Mouse (Mus musculus): Measurements from ENCODE around the gene Top3b. TPM values are rescaled to one million over a fixed set of nuclear protein-coding genes. Genes with fewer than 3 reads are reported as not detected.
"Not testable (repeated sequence)": the region's sequence is repeated elsewhere in the genome, so short reads cannot be mapped to it uniquely, and the experiment has no call there.

Top3b gene
- polyA plus RNA-seq (2015; fragmentation: Nextera tagmentation; extraction: Ambion mirVana): 78.7 and 82.8 TPM in 2 replicates

- Histone ChIP-seq H3K9ac (peak within 1 kb of the TSS; percentile 84), H3K4me3 (peak within 1 kb of the TSS; percentile 69), H3K4me2 (peak within 1 kb of the TSS; percentile 61), H3K36me3 (replicated peaks) (peaks cover 6% of the 10 kb centered on the region; the same call in 1 of the 2 replicates), H3K9me3 (no peaks in the 10 kb centered on the region), H3K27ac (peak within 1 kb of the TSS; percentile 92), H3K4me1 (peaks cover 17% of the 10 kb centered on the region), H3K27me3 (replicated peaks) (no peaks in the 10 kb centered on the region)
- peak; percentile 98 for ATAC-seq (replicated peaks)
- WGBS: under 1% methylated on average over 49 of the region's 49 CpGs
Measured at GRCm38 (mm10) chr16:16870617-16871331, at the start of gene Top3b, which contains the start of gene Vpreb1. Top3b (plus strand) TSS chr16:16870736. Vpreb1 (minus strand) TSS chr16:16870843.

- Histone ChIP-seq H3K27ac (no peak overlapping the region), H3K4me1 (no peaks in the 10 kb centered on the region), H3K9me3 (no peaks in the 10 kb centered on the region; the same call in 1 of the 2 replicates), H3K4me3 (no peak overlapping the region), H3K9ac (no peak overlapping the region), H3K27me3 (replicated peaks) (no peaks in the 10 kb centered on the region), H3K4me2 (no peak overlapping the region), H3K36me3 (replicated peaks) (no peaks in the 10 kb centered on the region)
- ATAC-seq (replicated peaks): no peak
- WGBS: 40% methylated on average over 5 of the region's 5 CpGs
Measured at GRCm38 (mm10) chr16:16825476-16825875, 45.1 kb upstream of the Top3b start.

GRCm38 (mm10) chr16:16826223-16826622 is 44.3 kb upstream of the Top3b start:
- no peak overlapping the region for H3K4me3 ChIP-seq
- no peak overlapping the region for H3K27ac ChIP-seq
- WGBS: 76% methylated on average over 2 of the region's 2 CpGs
- H3K36me3 ChIP-seq (replicated peaks): no peaks in the 10 kb centered on the region
- H3K4me2 ChIP-seq: no peak overlapping the region
- H3K27me3 ChIP-seq (replicated peaks): no peaks in the 10 kb centered on the region
- H3K9ac ChIP-seq: no peak overlapping the region
- no peaks in the 10 kb centered on the region for H3K4me1 ChIP-seq
- no peak for ATAC-seq (replicated peaks)
- no peaks in the 10 kb centered on the region for H3K9me3 ChIP-seq

- H3K9me3 ChIP-seq: no peaks in the 10 kb centered on the region
- peak within 1 kb of the TSS; percentile 85 for H3K4me3 ChIP-seq
- 7% methylated on average over 33 of the region's 33 CpGs for WGBS
- peak within 1 kb of the TSS; percentile 65; the same call in 1 of the 2 replicates for H3K27ac ChIP-seq
- H3K27me3 ChIP-seq (replicated peaks): no peaks in the 10 kb centered on the region
- no peaks in the 10 kb centered on the region for H3K4me1 ChIP-seq
- H3K4me2 ChIP-seq: peak within 1 kb of the TSS; percentile 85
- H3K36me3 ChIP-seq (replicated peaks): no peaks in the 10 kb centered on the region
- ATAC-seq (replicated peaks): peak; percentile 98
- H3K9ac ChIP-seq: peak within 1 kb of the TSS; percentile 74
Measured at GRCm38 (mm10) chr16:16828757-16829615, 41.5 kb upstream of the Top3b start, which contains the start of gene Spag6l. Spag6l (minus strand) TSS chr16:16829456.

- 86% methylated on average over 3 of the region's 3 CpGs for WGBS
- no peaks in the 10 kb centered on the region for H3K4me1 ChIP-seq
- peak overlapping the region; percentile 85 for H3K4me3 ChIP-seq
- H3K4me2 ChIP-seq: peak overlapping the region; percentile 85; the same call in 1 of the 2 replicates
- no peak overlapping the region for H3K9ac ChIP-seq
- no peak overlapping the region for H3K27ac ChIP-seq
- H3K27me3 ChIP-seq (replicated peaks): no peaks in the 10 kb centered on the region
- H3K9me3 ChIP-seq: no peaks in the 10 kb centered on the region
- no peaks in the 10 kb centered on the region for H3K36me3 ChIP-seq (replicated peaks)
- peak; percentile 51 for ATAC-seq (replicated peaks)
Measured at GRCm38 (mm10) chr16:16829671-16830070, 40.9 kb upstream of the Top3b start.

GRCm38 (mm10) chr16:16849196-16849595 is 21.3 kb upstream of the Top3b start:
- Histone ChIP-seq H3K4me3 (no peak overlapping the region), H3K4me2 (no peak overlapping the region)

GRCm38 (mm10) chr16:16852411-16852810 is 18.1 kb upstream of the Top3b start:
- 83% methylated on average over 3 of the region's 3 CpGs for WGBS
- Histone ChIP-seq H3K36me3 (replicated peaks) (no peaks in the 10 kb centered on the region), H3K4me3 (no peak overlapping the region), H3K9me3 (no peaks in the 10 kb centered on the region), H3K27ac (no peak overlapping the region), H3K9ac (no peak overlapping the region), H3K4me1 (no peaks in the 10 kb centered on the region), H3K4me2 (no peak overlapping the region), H3K27me3 (replicated peaks) (no peaks in the 10 kb centered on the region)
- no peak for ATAC-seq (replicated peaks)

More at GRCm38 (mm10) chr16:16849196-16849595, 21.3 kb upstream of the Top3b start:
- Histone ChIP-seq H3K9ac (no peak overlapping the region), H3K27ac (no peak overlapping the region), H3K9me3 (no peaks in the 10 kb centered on the region), H3K4me1 (no peaks in the 10 kb centered on the region), H3K27me3 (replicated peaks) (no peaks in the 10 kb centered on the region), H3K36me3 (replicated peaks) (no peaks in the 10 kb centered on the region)
- ATAC-seq (replicated peaks): no peak

GRCm38 (mm10) chr16:16854836-16855235 is 15.7 kb upstream of the Top3b start:
- H3K9me3 ChIP-seq: no peaks in the 10 kb centered on the region
- no peak overlapping the region for H3K27ac ChIP-seq
- no peak overlapping the region for H3K4me3 ChIP-seq
- no peaks in the 10 kb centered on the region for H3K4me1 ChIP-seq
- no peak for ATAC-seq (replicated peaks)
- H3K36me3 ChIP-seq (replicated peaks): no peaks in the 10 kb centered on the region
- no peak overlapping the region for H3K4me2 ChIP-seq
- H3K9ac ChIP-seq: no peak overlapping the region
- WGBS: 43% methylated on average over 6 of the region's 6 CpGs
- H3K27me3 ChIP-seq (replicated peaks): no peaks in the 10 kb centered on the region

GRCm38 (mm10) chr16:16855541-16855940 is 15.0 kb upstream of the Top3b start:
- no peak overlapping the region for H3K4me2 ChIP-seq
- no peaks in the 10 kb centered on the region for H3K27me3 ChIP-seq (replicated peaks)
- H3K9me3 ChIP-seq: no peaks in the 10 kb centered on the region
- no peaks in the 10 kb centered on the region for H3K36me3 ChIP-seq (replicated peaks)
- H3K9ac ChIP-seq: no peak overlapping the region
- WGBS: 95% methylated on average over 1 of the region's 1 CpGs
- no peak overlapping the region for H3K27ac ChIP-seq
- H3K4me1 ChIP-seq: no peaks in the 10 kb centered on the region
- no peak overlapping the region for H3K4me3 ChIP-seq
- ATAC-seq (replicated peaks): no peak

GRCm38 (mm10) chr16:16856054-16856453 is 14.5 kb upstream of the Top3b start:
- H3K4me2 ChIP-seq; H3K4me1 ChIP-seq; H3K36me3 ChIP-seq (replicated peaks); H3K9ac ChIP-seq; ATAC-seq (replicated peaks); H3K27me3 ChIP-seq (replicated peaks); H3K9me3 ChIP-seq; H3K4me3 ChIP-seq; H3K27ac ChIP-seq: not testable (repeated sequence)
- 81% methylated on average over 9 of the region's 9 CpGs for WGBS

GRCm38 (mm10) chr16:16856731-16857476 is 13.6 kb upstream of the Top3b start:
- H3K27me3 ChIP-seq (replicated peaks): no peaks in the 10 kb centered on the region
- no peaks in the 10 kb centered on the region for H3K36me3 ChIP-seq (replicated peaks)
- no peaks in the 10 kb centered on the region for H3K4me1 ChIP-seq
- 80% methylated on average over 13 of the region's 13 CpGs for WGBS
- no peak overlapping the region for H3K9ac ChIP-seq
- no peak for ATAC-seq (replicated peaks)
- no peaks in the 10 kb centered on the region for H3K9me3 ChIP-seq
- no peak overlapping the region for H3K27ac ChIP-seq
- H3K4me3 ChIP-seq: no peak overlapping the region
- no peak overlapping the region for H3K4me2 ChIP-seq

- H3K36me3 ChIP-seq (replicated peaks): no peaks in the 10 kb centered on the region
- 77% methylated on average over 3 of the region's 3 CpGs for WGBS
- H3K27ac ChIP-seq: no peak overlapping the region
- no peak for ATAC-seq (replicated peaks)
- no peaks in the 10 kb centered on the region for H3K9me3 ChIP-seq
- no peak overlapping the region for H3K4me2 ChIP-seq
- H3K27me3 ChIP-seq (replicated peaks): no peaks in the 10 kb centered on the region
- H3K9ac ChIP-seq: no peak overlapping the region
- H3K4me1 ChIP-seq: no peaks in the 10 kb centered on the region
- H3K4me3 ChIP-seq: no peak overlapping the region
Measured at GRCm38 (mm10) chr16:16862288-16862687, 8.2 kb upstream of the Top3b start.

Measured in midbrain, embryonic 15.5 days (tissue).